Mouse (Mus musculus): ENCODE data around the gene Rgs10.

GRCm38 (mm10) chr7:128440584-128440983 lies 22.0 kb upstream of the Rgs10 start:
- no peak for TF ChIP-seq POLR2A (IDR thresholded peaks at IDR 0.05; ENCODE audit: borderline replicate concordance, extremely low read depth, insufficient read depth, insufficient read length, poor library complexity, severe bottlenecking)
- no peak for TF ChIP-seq CTCF (IDR thresholded peaks at IDR 0.05; ENCODE audit: borderline replicate concordance, extremely low read depth, insufficient read depth, insufficient read length)
